Mouse (Mus musculus) spleen, adult 2 months (tissue): ENCODE measurements at regions not wholly inside any gene's neighbourhood (a gene's known extent, or its start where the extent isn't known, plus 50 kb on each side); places are given as distances from the start of the nearest gene placed in this dataset.

Experiments used
- CTCF ChIP-seq: fragments of 200-500 bp; IDR thresholded peaks from 2 replicates; pipeline ENCODE4 v1.5.1; 2011; ENCODE audit warnings: mild to moderate bottlenecking, inconsistent platforms; ENCODE audit not compliant: insufficient read depth, insufficient read length, insufficient replicate concordance; ENCODE audit errors: extremely low read depth
- POLR2A ChIP-seq: fragments of 200-500 bp; IDR thresholded peaks from 2 replicates; pipeline ENCODE4 v1.6.1; 2011; ENCODE audit warnings: low read depth, low read length, inconsistent platforms

DNA sequence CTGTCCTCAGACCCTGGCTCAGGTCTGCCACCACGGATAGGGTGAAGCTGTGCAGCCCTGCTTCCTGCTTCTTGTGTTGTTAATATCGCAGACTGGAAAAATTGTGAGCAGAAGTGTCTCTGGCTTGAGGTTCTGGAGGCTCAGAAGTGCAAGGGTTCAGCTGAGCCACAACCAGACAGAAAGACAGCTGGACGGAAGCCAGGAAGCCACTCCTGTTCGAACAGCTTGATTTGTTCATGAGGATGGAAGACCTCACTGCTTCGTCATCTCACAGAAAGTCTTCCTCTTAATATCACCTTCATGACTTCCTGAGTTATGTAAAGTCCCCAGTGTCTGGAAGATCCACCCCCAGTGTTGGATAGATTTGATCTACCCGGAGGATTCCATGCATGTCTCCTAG lies 62.0 kb upstream of the Gm26897 start:
- no peak for TF ChIP-seq CTCF
- no peak for TF ChIP-seq POLR2A
